Mouse (Mus musculus): ENCODE data around the gene Cox6a2.

Gene Cox6a2

GRCm38 (mm10) chr7:128206152-128206551 is at the start of gene Cox6a2:
TSS of gene Cox6a2 (minus strand) at chr7:128206387.
- no peak for DNase-seq

DNA sequence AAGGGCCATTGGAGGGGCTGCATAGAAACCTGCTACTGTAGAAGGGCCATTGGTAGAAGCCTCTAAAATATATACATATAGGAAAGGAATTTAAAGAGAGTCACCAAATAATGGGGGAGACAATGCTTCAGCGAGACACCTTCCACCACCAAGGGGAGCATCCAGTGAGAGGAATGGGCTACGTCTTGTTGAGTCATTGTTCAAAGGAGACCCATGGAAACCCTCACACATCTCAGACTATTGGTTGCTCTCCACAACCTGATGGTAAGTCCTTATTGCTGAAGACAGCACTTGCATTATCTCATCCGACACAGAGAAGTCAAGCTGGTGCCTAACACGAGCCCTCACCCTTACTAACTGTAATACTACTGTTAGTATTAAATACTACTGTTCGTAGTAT is 49.6 kb upstream of the Cox6a2 start:
- DNase-seq = no peak

GRCm38 (mm10) chr7:128254978-128255377 is 48.8 kb upstream of the Cox6a2 start:
- no peak for DNase-seq

- DNase-seq = no peak
These were observed 46.4 kb upstream of the Cox6a2 start for GRCm38 (mm10) chr7:128252609-128253008.

- DNase-seq = no peak
These were observed 45.8 kb upstream of the Cox6a2 start for GRCm38 (mm10) chr7:128251946-128252345.

DNA sequence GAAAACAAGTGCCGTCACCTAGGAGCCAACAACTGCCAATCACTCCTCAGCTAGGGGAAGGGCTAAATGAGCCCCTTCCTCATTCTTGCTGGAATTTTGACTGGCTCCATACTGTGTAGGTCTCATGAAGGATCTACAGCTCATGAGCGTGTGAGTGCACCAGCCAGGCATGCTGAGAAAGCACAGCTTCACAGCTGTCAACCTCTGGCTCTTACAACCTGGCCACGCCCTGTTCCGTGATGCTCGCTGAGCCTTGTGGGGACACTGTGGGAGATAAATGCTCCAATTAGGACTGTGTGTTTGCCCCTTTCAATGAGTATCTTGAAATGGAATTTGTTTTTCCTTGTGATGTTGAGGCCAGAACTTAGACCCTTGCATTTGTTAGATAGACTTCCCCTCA is 43.8 kb upstream of the Cox6a2 start:
- DNase-seq = no peak

- no peak for DNase-seq
These were observed 42.2 kb upstream of the Cox6a2 start for GRCm38 (mm10) chr7:128248081-128249042.

DNA sequence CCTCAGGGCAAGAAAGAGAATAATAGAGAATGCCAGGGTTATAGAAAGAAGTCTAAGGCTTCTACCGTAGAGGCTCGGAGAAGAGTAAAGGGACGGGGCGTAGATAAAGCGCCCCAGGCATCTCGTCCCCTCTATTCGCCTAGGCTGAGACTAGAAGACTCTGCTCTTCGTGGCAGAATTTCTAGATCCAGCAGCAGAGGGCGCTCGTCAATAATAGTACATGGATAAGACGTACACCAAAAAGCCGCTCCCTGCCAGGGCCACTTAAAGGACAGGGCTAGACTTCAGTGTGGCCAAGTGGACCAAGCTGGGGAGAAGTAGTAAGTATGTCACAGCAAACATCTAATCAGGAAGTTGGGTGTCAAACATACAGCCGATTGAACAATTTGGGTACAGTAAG is 41.3 kb upstream of the Cox6a2 start:
- peak; percentile 78 for DNase-seq

DNA sequence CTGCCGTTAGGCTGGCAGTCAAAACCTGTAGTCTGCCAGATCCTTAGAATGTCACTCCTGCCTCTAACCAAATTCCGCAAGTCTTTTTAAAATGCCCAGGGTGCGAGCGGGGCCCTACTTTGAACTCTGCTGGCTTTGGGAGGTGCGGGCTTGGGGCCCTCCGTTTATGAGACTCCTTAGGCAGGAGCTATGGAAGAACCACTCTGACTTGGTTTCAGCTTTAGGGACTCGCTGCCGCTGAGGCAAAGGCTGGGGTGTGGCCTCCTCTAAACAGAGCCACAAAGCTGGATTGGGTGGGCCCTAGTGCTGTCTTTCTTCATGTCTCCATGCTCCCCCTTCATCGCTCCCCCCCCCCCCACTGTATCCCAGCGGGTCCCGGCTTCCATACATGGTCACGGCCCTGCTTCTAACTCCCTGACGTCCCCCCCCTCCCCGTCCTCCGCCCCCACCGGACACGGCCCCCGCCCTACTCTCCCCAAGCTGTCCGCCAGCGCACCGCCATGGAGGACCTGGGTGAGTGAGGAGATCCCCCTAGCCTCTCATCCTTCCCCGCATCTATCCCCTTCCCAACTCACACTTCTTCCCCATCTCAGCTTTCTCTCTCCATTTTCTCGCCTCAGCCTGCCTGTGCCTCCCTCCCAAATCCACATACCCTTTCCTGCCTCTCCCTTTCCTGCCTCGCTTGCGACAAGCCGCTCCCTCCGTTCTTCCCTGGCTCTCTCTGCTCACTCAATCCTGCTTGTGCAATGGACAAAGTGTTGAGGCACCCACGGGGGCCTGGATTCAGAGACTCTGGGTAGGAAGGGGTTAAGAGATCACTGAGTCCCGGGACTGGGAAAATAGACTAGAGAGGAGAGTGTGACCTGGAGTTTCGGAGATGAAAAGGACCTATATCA is 40.6 kb upstream of the Cox6a2 start, which contains the start of gene Tgfb1i1:
Gene Tgfb1i1 (plus strand): TSS at position 317 of the 896 bp plus-strand sequence.
- no peak for DNase-seq

GRCm38 (mm10) chr7:128245547-128245946 is 39.4 kb upstream of the Cox6a2 start:
- no peak for DNase-seq

- DNase-seq = no peak
These were observed 38.3 kb upstream of the Cox6a2 start for GRCm38 (mm10) chr7:128244410-128245025.

- no peak for DNase-seq
These were observed 37.7 kb upstream of the Cox6a2 start for GRCm38 (mm10) chr7:128243921-128244320.

- no peak for DNase-seq
These were observed 36.1 kb upstream of the Cox6a2 start for GRCm38 (mm10) chr7:128242331-128242730.

DNA sequence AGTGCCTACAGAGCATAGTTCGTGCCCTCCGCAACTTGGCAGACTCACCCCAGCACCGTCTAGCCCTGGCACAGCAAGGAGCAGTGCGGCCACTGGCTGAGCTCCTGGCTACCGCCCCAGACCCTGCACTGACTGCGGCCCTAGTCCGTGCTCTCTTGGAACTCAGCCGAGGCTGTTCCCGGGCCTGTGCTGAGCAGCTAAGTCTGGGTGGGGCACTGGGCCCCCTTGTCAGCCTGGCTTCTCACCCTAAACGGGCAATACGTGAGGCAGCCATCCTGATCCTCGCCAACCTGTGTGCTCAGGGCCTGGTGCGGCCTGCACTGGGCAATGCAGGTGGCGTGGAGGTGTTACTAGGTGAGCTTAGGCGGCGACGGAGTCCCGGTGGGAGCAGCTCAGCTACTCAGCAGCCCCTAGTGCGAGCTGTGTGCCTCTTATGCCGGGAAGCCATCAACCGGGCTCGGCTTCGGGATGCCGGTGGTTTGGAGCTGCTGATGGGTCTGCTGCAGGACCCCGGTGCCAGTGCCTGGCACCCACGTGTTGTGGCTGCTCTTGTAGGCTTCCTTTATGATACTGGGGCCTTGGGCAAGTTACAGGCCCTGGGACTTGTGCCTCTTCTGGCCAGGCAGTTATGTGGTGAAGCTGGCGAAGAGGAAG is 34.1 kb upstream of the Cox6a2 start:
- peak; percentile 54 for DNase-seq

DNA sequence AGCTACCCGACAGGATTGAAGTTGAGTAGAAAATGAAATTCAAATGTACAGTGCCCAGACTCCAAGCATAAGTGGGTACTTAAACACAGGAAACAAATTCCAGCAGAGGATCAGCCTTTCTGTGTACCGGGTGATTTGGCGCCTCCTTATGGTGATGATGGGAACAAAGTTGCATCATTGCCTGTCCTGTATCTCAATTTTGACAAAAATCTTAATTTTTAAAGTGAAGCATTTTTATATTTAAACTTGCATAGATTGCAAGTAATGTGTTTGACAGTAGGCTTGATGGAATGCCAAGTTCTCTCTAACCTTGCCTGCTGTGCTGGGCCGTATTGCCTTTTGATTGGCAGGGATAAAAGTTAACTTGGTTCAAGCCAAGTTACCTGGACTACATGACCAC is 32.8 kb upstream of the Cox6a2 start:
- DNase-seq = peak; percentile 27

DNA sequence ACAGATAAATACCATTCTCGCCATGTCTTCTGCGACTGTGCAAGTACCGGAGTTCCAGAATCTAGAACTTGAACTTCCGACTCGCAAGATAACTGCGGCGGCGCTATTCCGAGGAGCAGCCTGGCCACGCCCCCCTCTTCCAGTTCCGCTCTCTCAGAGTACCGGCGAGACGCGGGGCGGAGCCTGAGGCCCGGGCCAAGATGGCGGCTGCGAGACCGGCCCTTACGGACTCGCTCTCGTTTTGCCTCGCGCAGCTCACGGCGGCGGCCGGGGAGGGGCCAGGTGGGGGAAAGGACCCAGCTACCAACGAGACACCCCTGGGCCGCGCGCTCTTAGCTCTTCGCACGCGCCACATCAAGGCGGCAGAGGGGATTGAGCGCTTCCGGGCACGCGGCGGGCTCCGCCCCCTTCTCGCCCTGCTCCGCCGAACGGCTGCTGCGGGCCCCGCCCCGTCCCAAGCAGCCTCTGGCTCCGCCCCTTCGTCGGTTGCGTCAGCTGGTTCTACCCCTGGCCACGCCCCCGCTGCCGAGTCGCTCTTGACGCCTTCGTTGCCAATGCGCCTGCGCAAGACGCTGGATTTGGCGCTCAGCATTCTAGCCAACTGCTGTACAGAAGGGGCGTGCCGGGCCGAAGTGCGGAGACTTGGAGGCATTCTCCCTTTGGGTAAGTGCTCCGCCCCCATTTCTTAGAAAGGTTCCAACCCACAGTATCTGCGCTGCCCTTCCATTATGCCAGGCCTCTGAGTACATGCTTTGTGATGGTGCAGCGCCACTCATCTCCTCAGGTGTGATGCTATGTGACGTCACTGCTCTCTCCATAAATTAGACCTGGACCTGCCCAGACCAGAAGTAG is 32.0 kb upstream of the Cox6a2 start, which contains the start of gene 9130023H24Rik:
Gene 9130023H24Rik (minus strand): TSS at position 105 of the 852 bp plus-strand sequence.
- peak; percentile 99 for DNase-seq

DNA sequence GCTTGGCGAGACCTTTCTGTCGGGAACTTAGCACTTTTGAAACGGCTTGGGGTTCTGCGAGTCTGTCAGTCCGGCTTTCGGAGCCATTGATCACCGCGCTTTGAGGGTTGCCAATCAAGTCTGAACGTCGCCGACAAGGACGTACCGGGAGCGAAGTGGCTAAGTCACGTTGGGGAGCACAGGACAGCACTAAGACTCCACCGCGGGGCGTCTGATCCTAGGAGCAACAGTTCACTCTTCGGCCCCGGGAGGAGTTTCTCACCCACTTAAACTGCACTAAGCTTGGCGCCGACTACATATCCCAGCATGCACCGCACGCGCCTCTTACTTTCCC is 31.4 kb upstream of the Cox6a2 start:
- no peak for DNase-seq

DNA sequence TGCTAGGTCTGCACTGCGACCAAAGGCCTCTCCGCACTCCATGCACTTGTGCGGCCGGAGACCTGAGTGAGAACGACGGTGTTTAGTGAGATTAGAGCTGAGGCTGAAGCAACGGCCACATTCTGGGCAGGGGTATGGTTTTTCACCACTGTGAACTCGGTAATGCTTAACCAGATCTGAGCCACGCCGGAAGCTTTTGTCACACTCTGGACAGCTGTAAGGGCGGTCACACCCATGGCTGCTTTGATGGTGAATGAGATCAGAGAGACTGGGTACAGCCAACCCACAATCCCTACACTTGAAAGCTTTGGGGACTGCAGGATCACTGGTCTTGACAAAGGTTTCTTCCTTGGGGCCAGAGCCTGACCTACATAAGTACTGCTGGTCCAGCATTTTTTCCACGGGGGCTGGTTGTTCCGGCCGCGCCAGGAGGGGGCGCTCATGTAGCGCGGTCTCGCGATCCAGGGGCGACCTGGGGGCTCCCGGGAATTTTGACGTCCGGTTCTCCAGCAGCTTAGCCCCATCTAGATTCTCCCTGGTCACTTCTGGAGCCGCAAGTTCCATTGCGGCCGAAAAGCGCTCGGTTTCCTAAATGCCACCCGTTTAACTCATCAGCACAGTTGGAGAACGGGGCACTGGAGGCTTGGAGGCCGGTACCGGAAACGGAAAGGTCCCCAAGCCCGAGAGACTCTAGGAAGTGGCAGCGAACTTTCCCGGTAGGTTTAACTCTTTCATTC is 30.8 kb upstream of the Cox6a2 start, which contains the start of gene Armc5:
Gene Armc5 (plus strand): TSS at position 487 of the 737 bp plus-strand sequence.
- DNase-seq = peak; percentile 85

GRCm38 (mm10) chr7:128236426-128236825 is 30.2 kb upstream of the Cox6a2 start:
- DNase-seq = peak; percentile 31

- peak; percentile 84 for DNase-seq
These were observed 29.3 kb upstream of the Cox6a2 start for GRCm38 (mm10) chr7:128235481-128235880.

GRCm38 (mm10) chr7:128234796-128235195 is 28.6 kb upstream of the Cox6a2 start:
- DNase-seq = no peak

Measured in kidney, adult 11 months (tissue).